Comparison of ENCODE assay signal across 28 mouse cellular contexts in genomic region chrX:51148436-51148835, GRCm38 (mm10). TPM values are rescaled to one million over a fixed set of nuclear protein-coding genes. Genes with fewer than 3 reads are reported as not detected.
DNase-seq lines count a peak whose midpoint lies in the region; ATAC-seq and TF ChIP-seq lines count a peak whose summit lies in the region.
"Had no signal": no experiment of that assay in that cellular context is flagged by ENCODE, and none has a peak within 500 bp of the region (broad histone marks: within the 10 kb centered on the region; RNA-seq: fewer than 3 reads in every experiment).

No protein-coding gene starts in this region.

- no peak for TF ChIP-seq CTCF in kidney, postnatal 0 days (IDR thresholded peaks at IDR 0.05; ENCODE audit: low read depth)
- TF ChIP-seq CTCF in lung, postnatal 0 days (IDR thresholded peaks at IDR 0.05), result no peak

- no peaks in the 10 kb centered on the region for H3K36me3 ChIP-seq in heart, embryonic 16.5 days (ENCODE audit: control insufficient read depth, insufficient read depth)
- no peaks in the 10 kb centered on the region for H3K36me3 ChIP-seq in kidney, postnatal 0 days (ENCODE audit: insufficient read depth, low read length)
- H3K36me3 ChIP-seq in kidney, embryonic 15.5 days, result no peaks in the 10 kb centered on the region
- H3K36me3 ChIP-seq in lung, postnatal 0 days (ENCODE audit: insufficient read depth, low read length), result no peaks in the 10 kb centered on the region
- no peaks in the 10 kb centered on the region for H3K36me3 ChIP-seq in limb, embryonic 13.5 days
- no peaks in the 10 kb centered on the region for H3K36me3 ChIP-seq in forebrain, embryonic 10.5 days (replicated peaks)
- H3K36me3 ChIP-seq: embryonic facial prominence, embryonic 15.5 days; forebrain, embryonic 12.5 days; forebrain, embryonic 15.5 days; heart, embryonic 10.5 days; hindbrain, embryonic 10.5 days; hindbrain, embryonic 13.5 days; intestine, embryonic 15.5 days had no signal

- H3K4me1 ChIP-seq in heart, embryonic 16.5 days (ENCODE audit: control insufficient read depth, insufficient read depth, low read length), result no peaks in the 10 kb centered on the region
- H3K4me1 ChIP-seq in kidney, postnatal 0 days (replicated peaks; ENCODE audit: insufficient read depth, low read length), result no peaks in the 10 kb centered on the region
- no peaks in the 10 kb centered on the region for H3K4me1 ChIP-seq in kidney, embryonic 15.5 days
- no peaks in the 10 kb centered on the region for H3K4me1 ChIP-seq in lung, postnatal 0 days (ENCODE audit: insufficient read depth, low read depth, low read length)
- H3K4me1 ChIP-seq in limb, embryonic 13.5 days, result no peaks in the 10 kb centered on the region
- H3K4me1 ChIP-seq in forebrain, embryonic 10.5 days, result no peaks in the 10 kb centered on the region
- H3K4me1 ChIP-seq: embryonic facial prominence, embryonic 15.5 days; forebrain, embryonic 12.5 days; forebrain, embryonic 15.5 days; heart, embryonic 10.5 days; hindbrain, embryonic 10.5 days; hindbrain, embryonic 13.5 days; intestine, embryonic 15.5 days had no signal

- WGBS in heart, embryonic 16.5 days, result 48% methylated on average over 4 of the region's 4 CpGs
- WGBS in kidney, postnatal 0 days, result 57% methylated on average over 4 of the region's 4 CpGs
- 57% methylated on average over 4 of the region's 4 CpGs for WGBS in kidney, embryonic 15.5 days
- 48% methylated on average over 4 of the region's 4 CpGs for WGBS in lung, postnatal 0 days
- WGBS in limb, embryonic 13.5 days, result 35% methylated on average over 4 of the region's 4 CpGs
- WGBS in forebrain, embryonic 10.5 days, result 59% methylated on average over 4 of the region's 4 CpGs

- peak overlapping the region; percentile 18; the same call in 1 of the 2 replicates for H3K27ac ChIP-seq in heart, embryonic 16.5 days (ENCODE audit: low read length)
- H3K27ac ChIP-seq in kidney, postnatal 0 days, result no peak overlapping the region
- H3K27ac ChIP-seq in kidney, embryonic 15.5 days, result no peak overlapping the region
- H3K27ac ChIP-seq in lung, postnatal 0 days (ENCODE audit: low read length), result no peak overlapping the region
- H3K27ac ChIP-seq in limb, embryonic 13.5 days, result no peak overlapping the region
- H3K27ac ChIP-seq in forebrain, embryonic 10.5 days, result no peak overlapping the region
- H3K27ac ChIP-seq: embryonic facial prominence, embryonic 15.5 days; forebrain, embryonic 12.5 days; forebrain, embryonic 15.5 days; heart, adult 2 months; heart, embryonic 10.5 days; hindbrain, embryonic 10.5 days; hindbrain, embryonic 13.5 days; intestine, embryonic 15.5 days had no signal

- ATAC-seq in heart, embryonic 16.5 days (replicated peaks; ENCODE audit: extremely low read depth, insufficient read depth, low FRiP score), result no peak
- ATAC-seq in kidney, postnatal 0 days (replicated peaks; ENCODE audit: low FRiP score, low read depth), result no peak
- ATAC-seq in kidney, embryonic 15.5 days (replicated peaks; ENCODE audit: low FRiP score), result no peak
- no peak for ATAC-seq in lung, postnatal 0 days
- ATAC-seq in limb, embryonic 13.5 days (ENCODE audit: low FRiP score, low read depth), result peak; percentile 48; the same call in 1 of the 2 replicates
- ATAC-seq: activated CD4-positive, CD25-positive, alpha-beta regulatory T cell, adult 4 months; CD4-positive, CD25-positive, alpha-beta regulatory T cell, adult 4 months; forebrain, embryonic 15.5 days; hindbrain, embryonic 16.5 days; intestine, embryonic 15.5 days had no signal

- no peak for TF ChIP-seq EP300 in lung, postnatal 0 days (IDR thresholded peaks at IDR 0.05)

- no peaks in the 10 kb centered on the region for H3K9me3 ChIP-seq in heart, embryonic 16.5 days (replicated peaks; ENCODE audit: control insufficient read depth, low read length)
- no peaks in the 10 kb centered on the region for H3K9me3 ChIP-seq in kidney, postnatal 0 days (replicated peaks; ENCODE audit: low read length)
- no peaks in the 10 kb centered on the region for H3K9me3 ChIP-seq in kidney, embryonic 15.5 days (replicated peaks)
- H3K9me3 ChIP-seq in lung, postnatal 0 days (ENCODE audit: low read length), result no peaks in the 10 kb centered on the region
- H3K9me3 ChIP-seq in limb, embryonic 13.5 days, result no peaks in the 10 kb centered on the region
- H3K9me3 ChIP-seq in forebrain, embryonic 10.5 days, result no peaks in the 10 kb centered on the region
- H3K9me3 ChIP-seq: embryonic facial prominence, embryonic 15.5 days; forebrain, embryonic 12.5 days; forebrain, embryonic 15.5 days; heart, embryonic 10.5 days; hindbrain, embryonic 10.5 days; hindbrain, embryonic 13.5 days; intestine, embryonic 15.5 days had no signal

- no peak for DNase-seq in heart, adult 11 months
- DNase-seq in kidney, postnatal 0 days (ENCODE audit: low spot score), result peak; percentile 14
- peak; percentile 37 for DNase-seq in lung, postnatal 0 days (ENCODE audit: low spot score)
- DNase-seq in lung, adult 18-20 months, result no peak
- DNase-seq in forebrain, embryonic 10.5 days (ENCODE audit: extremely low spot score, low spot score), result no peak
- DNase-seq: adrenal gland, adult 8-10 months; adrenal gland, postnatal 25 days; cerebellum, adult 11-12 months; cerebellum, adult 8-10 months; cerebellum, postnatal 10 days; cerebellum, postnatal 36 days; embryo, embryonic 11 days; gastrocnemius, postnatal 25 days; heart, adult 2 months; heart, postnatal 36 days had no signal

- no peak overlapping the region for H3K4me2 ChIP-seq in heart, embryonic 16.5 days (ENCODE audit: low read depth, low read length)
- H3K4me2 ChIP-seq in kidney, postnatal 0 days (ENCODE audit: low read length), result no peak overlapping the region
- H3K4me2 ChIP-seq in kidney, embryonic 15.5 days, result no peak overlapping the region
- no peak overlapping the region for H3K4me2 ChIP-seq in lung, postnatal 0 days (replicated peaks; ENCODE audit: low read depth, low read length)
- no peak overlapping the region for H3K4me2 ChIP-seq in limb, embryonic 13.5 days (replicated peaks)
- H3K4me2 ChIP-seq: embryonic facial prominence, embryonic 15.5 days; forebrain, embryonic 12.5 days; forebrain, embryonic 15.5 days; hindbrain, embryonic 13.5 days; intestine, embryonic 15.5 days had no signal

- H3K4me3 ChIP-seq in heart, embryonic 16.5 days (ENCODE audit: low read length), result no peak overlapping the region
- no peak overlapping the region for H3K4me3 ChIP-seq in kidney, postnatal 0 days (replicated peaks; ENCODE audit: low read depth, low read length)
- no peak overlapping the region for H3K4me3 ChIP-seq in kidney, embryonic 15.5 days (replicated peaks)
- no peak overlapping the region for H3K4me3 ChIP-seq in lung, postnatal 0 days (ENCODE audit: low read depth, low read length)
- H3K4me3 ChIP-seq in limb, embryonic 13.5 days, result no peak overlapping the region
- H3K4me3 ChIP-seq in forebrain, embryonic 10.5 days, result no peak overlapping the region
- H3K4me3 ChIP-seq: embryonic facial prominence, embryonic 15.5 days; forebrain, embryonic 12.5 days; forebrain, embryonic 15.5 days; heart, adult 2 months; heart, embryonic 10.5 days; hindbrain, embryonic 10.5 days; hindbrain, embryonic 13.5 days; intestine, embryonic 15.5 days had no signal

- H3K27me3 ChIP-seq in heart, embryonic 16.5 days (ENCODE audit: control insufficient read depth, insufficient read depth, low read length), result no peaks in the 10 kb centered on the region
- H3K27me3 ChIP-seq in kidney, postnatal 0 days (ENCODE audit: insufficient read depth, low read length), result no peaks in the 10 kb centered on the region
- H3K27me3 ChIP-seq in kidney, embryonic 15.5 days, result peaks cover 15% of the 10 kb centered on the region; the same call in 1 of the 2 replicates
- no peaks in the 10 kb centered on the region for H3K27me3 ChIP-seq in lung, postnatal 0 days (replicated peaks; ENCODE audit: insufficient read depth, low read length)
- peaks cover 3% of the 10 kb centered on the region; the same call in 1 of the 2 replicates for H3K27me3 ChIP-seq in limb, embryonic 13.5 days
- no peaks in the 10 kb centered on the region for H3K27me3 ChIP-seq in forebrain, embryonic 10.5 days (ENCODE audit: poor library complexity, severe bottlenecking)
- H3K27me3 ChIP-seq: forebrain, embryonic 12.5 days; forebrain, embryonic 15.5 days; hindbrain, embryonic 13.5 days; intestine, embryonic 15.5 days had no signal

- no peak overlapping the region for H3K9ac ChIP-seq in heart, embryonic 16.5 days (ENCODE audit: low read length)
- no peak overlapping the region for H3K9ac ChIP-seq in kidney, postnatal 0 days (ENCODE audit: low read depth, low read length)
- no peak overlapping the region for H3K9ac ChIP-seq in kidney, embryonic 15.5 days
- no peak overlapping the region for H3K9ac ChIP-seq in lung, postnatal 0 days (replicated peaks; ENCODE audit: low read depth)
- H3K9ac ChIP-seq in limb, embryonic 13.5 days, result no peak overlapping the region
- H3K9ac ChIP-seq: embryonic facial prominence, embryonic 15.5 days; forebrain, embryonic 12.5 days; forebrain, embryonic 15.5 days; hindbrain, embryonic 13.5 days; intestine, embryonic 15.5 days had no signal

RNA-seq across cellular contexts. Expression of gene Mbnl3, which starts 57.9 kb away (rescaled TPM):
- 6.9 and 8.5 TPM in 2 replicates for polyA plus RNA-seq in heart, embryonic 16.5 days (2015; fragmentation: Nextera tagmentation; extraction: Ambion mirVana)
- 4.9 TPM in 2 replicates for polyA plus RNA-seq in kidney, postnatal 0 days (2015; fragmentation: Nextera tagmentation; extraction: Ambion mirVana)
- 8.1 and 9.9 TPM in 2 replicates for polyA plus RNA-seq in kidney, embryonic 15.5 days (2015; fragmentation: Nextera tagmentation; extraction: Ambion mirVana)
- 7.7 and 7.9 TPM in 2 replicates for polyA plus RNA-seq in lung, postnatal 0 days (2015; fragmentation: Nextera tagmentation; extraction: Ambion mirVana)
- 14.6 and 16.0 TPM in 2 replicates for polyA plus RNA-seq in limb, embryonic 13.5 days (2015; fragmentation: Nextera tagmentation; extraction: Ambion mirVana)
- polyA plus RNA-seq in forebrain, embryonic 10.5 days (2016; fragmentation: Nextera tagmentation; extraction: Ambion mirVana), result 7.5 and 8.0 TPM in 2 replicates

Comparison
In these comparisons a context has a peak if more than half of its experiments do, and no peak if none do; other contexts are left out.
1. DNase-seq: peak in kidney, postnatal 0 days (single experiment) and lung, postnatal 0 days (single experiment); none in heart, adult 11 months (single experiment), lung, adult 18-20 months (0 of 2) and forebrain, embryonic 10.5 days (single experiment).